In the genomic region with DNA sequence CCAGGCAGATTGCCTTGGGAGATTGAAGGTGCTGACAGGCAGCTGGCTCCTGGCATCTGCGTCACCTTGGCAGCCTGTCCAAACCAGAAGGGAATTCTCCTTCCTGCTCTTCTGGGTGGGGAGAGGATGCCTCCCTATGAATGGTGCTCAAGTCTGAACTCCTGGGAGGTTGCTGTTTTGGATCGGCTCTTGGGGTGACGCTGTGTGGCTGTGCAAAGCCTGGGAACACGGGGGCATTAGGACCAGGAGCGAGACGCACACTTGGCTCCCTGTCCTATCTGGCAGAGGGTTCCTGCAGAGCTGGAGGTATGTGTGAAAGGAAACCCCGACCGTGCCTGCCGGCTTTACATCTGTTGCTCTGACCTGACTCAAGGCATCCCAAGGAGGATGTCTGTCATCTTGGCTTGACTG, we compare ENCODE assay signal across 7 mouse cellular contexts. TPM values are rescaled to one million over a fixed set of nuclear protein-coding genes. Genes with fewer than 3 reads are reported as not detected.
A peak's percentile ranks its signal among the peaks of the same experiment; 100 is the strongest.
DNase-seq lines count a peak whose midpoint lies in the region; ATAC-seq and TF ChIP-seq lines count a peak whose summit lies in the region.

Galnt15 (plus strand) TSS at position 309 of the 411 bp plus-strand sequence.

- H3K9ac ChIP-seq in embryonic facial prominence, embryonic 11.5 days (replicated peaks; ENCODE audit: low read length): no peak within 1 kb of the TSS
- H3K9ac ChIP-seq in heart, embryonic 12.5 days: peak within 1 kb of the TSS; percentile 47; the same call in 1 of the 2 replicates
- no peak within 1 kb of the TSS for H3K9ac ChIP-seq in neural tube, embryonic 15.5 days (replicated peaks)

- peak within 1 kb of the TSS; percentile 58 for H3K4me3 ChIP-seq in E14TG2a.4 (replicated peaks; ENCODE audit: low read length)
- no peak within 1 kb of the TSS for H3K4me3 ChIP-seq in embryonic facial prominence, embryonic 11.5 days (ENCODE audit: low read depth, low read length)
- H3K4me3 ChIP-seq in heart, embryonic 12.5 days: peak within 1 kb of the TSS; percentile 31
- H3K4me3 ChIP-seq in neural tube, embryonic 15.5 days (replicated peaks): no peak within 1 kb of the TSS

- H3K27ac ChIP-seq in embryonic facial prominence, embryonic 11.5 days (replicated peaks; ENCODE audit: low read depth, low read length): no peak within 1 kb of the TSS
- no peak within 1 kb of the TSS for H3K27ac ChIP-seq in heart, embryonic 12.5 days (ENCODE audit: poor library complexity, severe bottlenecking)
- H3K27ac ChIP-seq in neural tube, embryonic 15.5 days (replicated peaks): no peak within 1 kb of the TSS

- peaks cover 11% of the 10 kb centered on the region for H3K9me3 ChIP-seq in E14TG2a.4 (ENCODE audit: low read length)
- H3K9me3 ChIP-seq in embryonic facial prominence, embryonic 11.5 days (replicated peaks; ENCODE audit: control insufficient read depth, low read length): no peaks in the 10 kb centered on the region
- H3K9me3 ChIP-seq in heart, embryonic 12.5 days (replicated peaks): no peaks in the 10 kb centered on the region
- H3K9me3 ChIP-seq in neural tube, embryonic 15.5 days (replicated peaks): no peaks in the 10 kb centered on the region

- no peak within 1 kb of the TSS for H3K4me2 ChIP-seq in embryonic facial prominence, embryonic 11.5 days (ENCODE audit: low read depth, low read length)
- H3K4me2 ChIP-seq in heart, embryonic 12.5 days: peak within 1 kb of the TSS; percentile 69
- peak within 1 kb of the TSS; percentile 37 for H3K4me2 ChIP-seq in neural tube, embryonic 15.5 days

- peaks cover 18% of the 10 kb centered on the region for H3K4me1 ChIP-seq in E14TG2a.4 (replicated peaks; ENCODE audit: low read depth, low read length)
- H3K4me1 ChIP-seq in embryonic facial prominence, embryonic 11.5 days (ENCODE audit: control insufficient read depth, insufficient read depth, low read length): no peaks in the 10 kb centered on the region
- H3K4me1 ChIP-seq in heart, embryonic 12.5 days (replicated peaks): peaks cover 26% of the 10 kb centered on the region
- H3K4me1 ChIP-seq in neural tube, embryonic 15.5 days: peaks cover 22% of the 10 kb centered on the region

- no peak for ATAC-seq in embryonic facial prominence, embryonic 11.5 days (replicated peaks; ENCODE audit: insufficient number of reproducible peaks, low FRiP score, low TSS enrichment, low read depth)
- ATAC-seq in heart, embryonic 12.5 days (ENCODE audit: insufficient number of reproducible peaks, low FRiP score): peak; percentile 56; the same call in 1 of the 2 replicates
- ATAC-seq in neural tube, embryonic 15.5 days (ENCODE audit: low FRiP score): no peak

- peak; percentile 44 for DNase-seq in adipocyte (ENCODE audit: low spot score)
- peak; percentile 7 for DNase-seq in embryonic facial prominence, embryonic 11.5 days (ENCODE audit: low spot score)
- DNase-seq in kidney, postnatal 25 days: peak; percentile 62 to 73
- DNase-seq in T-cell, adult 2 months (ENCODE audit: low spot score): no peak

- peaks cover 12% of the 10 kb centered on the region for H3K27me3 ChIP-seq in E14TG2a.4 (ENCODE audit: insufficient read depth, low read length)
- no peaks in the 10 kb centered on the region for H3K27me3 ChIP-seq in embryonic facial prominence, embryonic 11.5 days (ENCODE audit: control insufficient read depth, insufficient read depth, low read length)
- H3K27me3 ChIP-seq in heart, embryonic 12.5 days (replicated peaks): peaks cover 23% of the 10 kb centered on the region
- no peaks in the 10 kb centered on the region for H3K27me3 ChIP-seq in neural tube, embryonic 15.5 days (replicated peaks)

- WGBS in embryonic facial prominence, embryonic 11.5 days: 13% methylated on average over 9 of the region's 9 CpGs
- 3% methylated on average over 9 of the region's 9 CpGs for WGBS in heart, embryonic 12.5 days
- 19% methylated on average over 9 of the region's 9 CpGs for WGBS in neural tube, embryonic 15.5 days

- TF ChIP-seq CTCF in E14TG2a.4 (conservative IDR thresholded peaks at IDR 0.05; ENCODE audit: low read length): no peak

- no peaks in the 10 kb centered on the region for H3K36me3 ChIP-seq in E14TG2a.4 (ENCODE audit: insufficient read depth, low read length)
- H3K36me3 ChIP-seq in embryonic facial prominence, embryonic 11.5 days (replicated peaks; ENCODE audit: control insufficient read depth, insufficient read depth, low read depth, low read length): no peaks in the 10 kb centered on the region
- H3K36me3 ChIP-seq in heart, embryonic 12.5 days: no peaks in the 10 kb centered on the region
- H3K36me3 ChIP-seq in neural tube, embryonic 15.5 days: no peaks in the 10 kb centered on the region

RNA-seq across cellular contexts. Expression of gene Galnt15, which starts in this region (rescaled TPM):
- polyA plus RNA-seq in embryonic facial prominence, embryonic 11.5 days (2014; fragmentation: Nextera tagmentation; extraction: Ambion mirVana): 0.04 and 0.20 TPM in 2 replicates
- polyA plus RNA-seq in heart, embryonic 12.5 days (2016; fragmentation: Nextera tagmentation; extraction: Ambion mirVana): 0.29 and 0.35 TPM in 2 replicates
- 0.38 and 0.52 TPM in 2 replicates for polyA plus RNA-seq in neural tube, embryonic 15.5 days (2015; fragmentation: Nextera tagmentation; extraction: Ambion mirVana)

Comparison
In these comparisons a context has a peak if more than half of its experiments do, and no peak if none do; other contexts are left out.
1. Peak in DNase-seq in embryonic facial prominence, embryonic 11.5 days; RNA of the gene not detected or under 1 TPM.
2. Peak in ATAC-seq, H3K4me3 ChIP-seq, H3K9ac ChIP-seq and H3K4me2 ChIP-seq in heart, embryonic 12.5 days; RNA of the gene not detected or under 1 TPM.